Mouse (Mus musculus) lung, embryonic 14.5 days (tissue): ENCODE measurements around the gene Stx3. TPM values are rescaled to one million over a fixed set of nuclear protein-coding genes. Genes with fewer than 3 reads are reported as not detected.

Experiments
- ATAC-seq: fragments of 200-750 bp; cut with Nextera tagmentation; 2 replicates; pipeline ENCODE4 v1.8.0; 2017; ENCODE audit warnings: mild to moderate bottlenecking, moderate TSS enrichment, moderate library complexity; ENCODE audit not compliant: insufficient read depth
- DNase-seq: peaks from one replicate; pipeline ENCODE4 v3.0.0-alpha.2; 2015
- H3K27ac ChIP-seq: fragments of 300-500 bp; sonication (generic); 2 replicates; pipeline ENCODE4 v1.5.1; 2014; ENCODE audit warnings: low read depth, mild to moderate bottlenecking, moderate library complexity
- H3K27me3 ChIP-seq: fragments of 300-500 bp; sonication (generic); 2 replicates; pipeline ENCODE4 v1.6.1; 2014; ENCODE audit warnings: low read length, control low read depth; ENCODE audit not compliant: insufficient read depth
- H3K36me3 ChIP-seq: fragments of 300-500 bp; sonication (generic); 2 replicates; pipeline ENCODE4 v1.6.1; 2014; ENCODE audit warnings: control low read depth; ENCODE audit not compliant: insufficient read depth
- H3K4me1 ChIP-seq: fragments of 300-500 bp; sonication (generic); 2 replicates; pipeline ENCODE4 v1.6.1; 2014; ENCODE audit warnings: antibody characterized with exemption, control low read depth; ENCODE audit not compliant: insufficient read depth
- H3K4me2 ChIP-seq: fragments of 300-500 bp; sonication (generic); 2 replicates; pipeline ENCODE4 v1.6.1; 2014; ENCODE audit warnings: mild to moderate bottlenecking
- H3K4me3 ChIP-seq: fragments of 300-500 bp; sonication (generic); 2 replicates; pipeline ENCODE4 v1.5.1; 2014; ENCODE audit warnings: low read depth, low read length
- H3K9ac ChIP-seq: fragments of 300-500 bp; sonication (generic); 2 replicates; pipeline ENCODE4 v1.6.1; 2014
- H3K9me3 ChIP-seq: fragments of 300-500 bp; sonication (generic); 2 replicates; pipeline ENCODE4 v1.6.1; 2016; ENCODE audit warnings: low read depth, low read length, control low read depth
- CTCF ChIP-seq: IDR thresholded peaks from 2 replicates; pipeline ENCODE4 v1.5.1; 2016; ENCODE audit warnings: antibody characterized with exemption, low read depth
- WGBS: fragments of 180-500 bp; shearing (Covaris S2); extraction: QIAGEN DNeasy Blood & Tissue Kit; methylation state at CpG from one replicate; pipeline ENCODE4 v1.1.7; 2014; 5-methylcytosine and 5-hydroxymethylcytosine counted together
- polyA plus RNA-seq: library from polyadenylated mRNA; unstranded; fragments of >200 nt; fragmentation: Nextera tagmentation; extraction: Ambion mirVana; gene quantifications from 2 replicates; pipeline ENCODE4 v1.2.1, GENCODE M21; 2014

Stx3 gene
- polyA plus RNA-seq, 1 experiment from 2014 or later = 17.2 TPM

DNA sequence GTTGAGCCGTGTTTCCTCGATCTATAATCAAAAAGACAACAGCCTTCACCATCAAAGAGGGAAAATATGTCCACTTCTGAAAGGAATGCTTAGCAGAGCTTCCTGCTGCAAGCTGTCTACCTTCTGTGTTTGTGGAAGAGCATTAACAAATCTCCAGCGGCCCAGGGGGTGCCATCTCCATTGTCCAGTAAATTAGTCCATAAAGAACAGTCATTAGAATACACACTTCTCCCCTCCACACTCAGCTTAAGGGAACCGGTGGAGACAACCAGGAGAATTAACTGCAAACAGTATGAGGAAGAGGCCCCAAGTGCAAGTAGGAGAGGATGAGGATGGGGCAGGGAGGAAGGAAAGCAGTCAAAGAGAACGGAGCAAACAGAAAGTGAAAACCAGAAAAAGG lies 27.4 kb downstream of the Stx3 start:
- ATAC-seq (no peak), DNase-seq (no peak)
- Histone ChIP-seq H3K9me3 (no peaks in the 10 kb centered on the region), H3K36me3 (0 out of 2 replicates have a peak, but pooled peaks cover 7% of the 10 kb centered on the region), H3K27ac (no peak overlapping the region), H3K27me3 (no peaks in the 10 kb centered on the region), H3K4me2 (no peak overlapping the region), H3K4me3 (no peak overlapping the region), H3K4me1 (no peaks in the 10 kb centered on the region), H3K9ac (no peak overlapping the region)
- WGBS = 69% methylated on average over 5 of the region's 5 CpGs
- TF ChIP-seq CTCF = no peak

DNA sequence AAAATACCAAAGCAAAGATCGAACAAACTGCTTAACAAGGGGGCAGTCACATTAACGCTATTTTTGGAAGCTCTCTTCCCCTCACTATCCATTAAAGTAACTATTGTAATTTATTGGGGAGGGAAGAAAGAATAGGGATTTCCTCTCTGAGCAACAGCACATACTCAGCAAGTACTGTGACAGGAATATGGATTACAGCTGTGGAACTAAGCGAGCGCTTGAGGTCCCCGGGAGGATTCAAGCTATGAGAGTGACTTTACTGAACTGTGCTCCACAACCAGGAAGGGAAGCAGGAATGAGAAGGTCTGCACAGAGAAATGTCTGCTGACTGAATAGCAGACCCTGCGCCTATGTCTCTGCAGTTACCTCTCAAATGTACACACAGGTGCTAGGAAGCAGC lies 30.3 kb downstream of the Stx3 start:
- Histone ChIP-seq H3K9ac (no peak overlapping the region), H3K27me3 (no peaks in the 10 kb centered on the region), H3K36me3 (0 out of 2 replicates have a peak, but pooled peaks cover 7% of the 10 kb centered on the region), H3K4me2 (no peak overlapping the region), H3K4me3 (no peak overlapping the region), H3K27ac (no peak overlapping the region), H3K4me1 (no peaks in the 10 kb centered on the region), H3K9me3 (no peaks in the 10 kb centered on the region)
- DNase-seq (no peak), ATAC-seq (no peak)
- no peak for TF ChIP-seq CTCF
- WGBS = 77% methylated on average over 6 of the region's 6 CpGs

DNA sequence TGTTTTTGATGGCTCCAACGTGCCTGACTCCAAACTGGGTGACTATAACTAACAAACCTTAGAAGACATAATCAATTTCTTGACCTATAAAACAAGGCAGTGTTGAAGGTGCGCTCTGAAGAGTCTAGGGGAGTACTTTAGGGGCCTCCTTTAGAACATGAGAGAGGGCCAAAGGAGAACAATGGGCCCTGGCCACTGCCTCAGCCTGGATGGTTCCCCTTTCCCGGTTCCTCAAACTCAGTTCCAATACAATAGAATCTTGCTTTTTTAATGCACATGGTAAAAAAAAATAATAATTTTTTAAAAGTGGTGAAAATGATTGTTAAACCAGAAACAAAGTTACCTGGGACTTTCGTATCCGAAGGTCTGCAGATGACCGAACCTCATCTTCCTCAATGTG lies 31.4 kb downstream of the Stx3 start:
- DNase-seq (no peak), ATAC-seq (no peak)
- Histone ChIP-seq H3K27me3 (no peaks in the 10 kb centered on the region), H3K27ac (no peak overlapping the region), H3K36me3 (0 out of 2 replicates have a peak, but pooled peaks cover 7% of the 10 kb centered on the region), H3K4me2 (no peak overlapping the region), H3K9ac (no peak overlapping the region), H3K9me3 (no peaks in the 10 kb centered on the region), H3K4me3 (no peak overlapping the region), H3K4me1 (no peaks in the 10 kb centered on the region)
- no peak for TF ChIP-seq CTCF
- WGBS = 91% methylated on average over 6 of the region's 6 CpGs

DNA sequence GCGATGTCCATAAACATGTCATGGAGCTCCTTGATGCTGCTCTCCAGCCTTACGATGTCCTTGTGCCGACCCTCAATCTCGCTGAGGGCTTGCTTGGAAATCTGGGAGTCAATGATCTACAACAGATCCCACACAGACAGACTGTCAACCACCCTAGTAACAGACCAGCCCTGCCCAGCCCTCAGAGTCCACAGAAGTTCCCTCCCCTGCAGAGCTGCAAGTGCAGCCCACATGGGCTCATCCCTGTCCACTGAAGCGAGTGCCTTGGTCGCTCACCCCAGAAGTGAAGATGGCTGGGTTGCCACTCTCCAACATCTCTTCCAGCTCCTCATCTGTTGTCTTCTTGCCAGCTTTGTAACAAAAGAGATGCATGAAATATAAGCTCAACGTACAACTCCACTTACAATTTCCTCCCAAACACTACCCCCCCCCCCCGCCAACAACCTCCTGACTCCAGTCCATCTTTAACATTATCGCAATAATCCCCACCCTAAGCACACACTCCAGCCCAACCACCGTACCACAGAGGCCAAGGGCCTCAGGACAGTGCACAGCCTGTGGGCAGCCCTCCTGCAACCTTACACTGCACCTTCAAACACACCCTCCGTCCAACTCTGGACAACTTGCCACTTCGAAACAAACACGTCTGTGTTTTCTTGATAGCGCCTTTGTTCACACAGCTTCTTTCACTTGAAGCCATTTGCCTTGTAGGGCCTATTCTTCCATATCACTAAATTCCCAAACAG lies 33.6 kb downstream of the Stx3 start:
- Histone ChIP-seq H3K27ac (no peak overlapping the region), H3K9me3 (no peaks in the 10 kb centered on the region), H3K36me3 (0 out of 2 replicates have a peak, but pooled peaks cover 7% of the 10 kb centered on the region), H3K27me3 (no peaks in the 10 kb centered on the region), H3K4me2 (no peak overlapping the region), H3K4me3 (no peak overlapping the region), H3K4me1 (no peaks in the 10 kb centered on the region), H3K9ac (no peak overlapping the region)
- 88% methylated on average over 14 of the region's 14 CpGs for WGBS
- no peak for ATAC-seq
- no peak for DNase-seq
- TF ChIP-seq CTCF = no peak

DNA sequence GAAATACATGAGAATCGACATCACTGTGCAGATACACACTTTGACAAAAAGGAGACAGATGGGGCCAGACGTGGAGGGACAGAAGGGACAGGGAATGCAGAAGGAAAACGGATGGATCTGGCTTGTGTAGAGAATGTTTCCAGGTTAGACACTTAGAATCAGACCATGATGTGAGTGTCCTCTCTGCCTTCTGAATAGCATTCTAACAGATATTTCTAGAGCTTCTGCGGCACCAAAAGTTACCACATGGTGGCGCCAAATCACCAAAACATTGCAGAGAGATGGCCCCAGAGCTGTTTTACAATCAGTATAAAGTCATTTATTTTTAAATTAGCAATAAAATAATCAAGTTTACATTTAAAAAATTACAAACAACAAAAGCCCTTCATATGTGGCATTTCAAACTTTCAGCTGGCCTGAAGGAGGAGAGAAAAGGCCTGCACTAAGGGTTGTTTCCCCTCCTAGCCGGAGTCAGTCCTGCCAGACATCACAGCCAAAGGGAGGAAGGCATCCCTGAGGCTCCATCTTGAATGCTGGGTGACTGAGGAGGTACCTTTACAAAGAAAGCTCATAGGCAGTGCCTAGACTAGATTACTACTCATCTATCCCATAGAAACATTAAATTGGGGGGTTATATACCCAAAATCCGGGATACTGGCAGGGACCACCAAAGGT lies 41.9 kb downstream of the Stx3 start:
- 57% methylated on average over 7 of the region's 7 CpGs for WGBS
- Histone ChIP-seq H3K27me3 (no peaks in the 10 kb centered on the region), H3K4me1 (no peaks in the 10 kb centered on the region), H3K36me3 (peaks cover 29% of the 10 kb centered on the region), H3K9me3 (no peaks in the 10 kb centered on the region), H3K9ac (no peak overlapping the region), H3K27ac (no peak overlapping the region), H3K4me3 (no peak overlapping the region), H3K4me2 (no peak overlapping the region)
- DNase-seq = peak; percentile 87
- TF ChIP-seq CTCF = peak; percentile 69
- ATAC-seq = no peak

DNA sequence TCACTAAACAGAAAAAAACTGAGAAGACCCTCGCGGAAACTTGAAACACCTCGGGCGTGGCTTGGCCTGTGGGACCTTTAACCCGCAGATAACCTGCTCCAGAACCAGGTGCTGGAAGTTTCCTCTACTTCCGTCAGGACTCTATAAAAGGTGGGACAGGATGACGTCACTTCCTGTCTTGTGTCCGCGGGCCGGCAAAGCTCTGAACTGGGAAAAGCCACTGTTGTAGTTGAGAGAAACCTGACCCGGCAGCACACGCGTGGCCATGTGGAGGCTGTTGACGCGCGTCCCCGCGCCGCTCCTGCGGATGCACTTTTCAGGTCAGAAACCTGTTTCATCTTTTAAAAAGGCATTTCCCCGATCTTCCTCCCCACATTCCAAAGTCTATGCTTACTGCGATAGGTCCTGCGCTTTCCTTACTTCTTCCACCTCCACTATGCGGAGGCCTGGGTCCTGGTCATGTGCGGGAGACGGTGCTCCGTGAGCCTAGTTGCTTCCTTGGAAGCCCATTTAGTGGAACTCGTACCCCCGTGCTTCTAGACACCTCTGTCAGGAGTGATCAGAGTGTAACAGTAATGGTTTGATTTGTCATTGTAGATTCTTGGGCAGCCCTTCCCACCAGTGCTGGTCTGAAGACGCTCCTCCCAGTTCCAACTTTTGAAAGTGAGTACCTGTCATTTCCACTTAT lies 48.9 kb downstream of the Stx3 start, which contains the start of gene Mrpl16:
Mrpl16 (plus strand) TSS at position 187 of the 688 bp plus-strand sequence.
- H3K27me3 ChIP-seq = no peaks in the 10 kb centered on the region
- no peaks in the 10 kb centered on the region for H3K9me3 ChIP-seq
- no peak for TF ChIP-seq CTCF
- H3K27ac ChIP-seq = peak within 1 kb of the TSS; percentile 43
- peak within 1 kb of the TSS; percentile 64 for H3K9ac ChIP-seq
- under 1% methylated on average over 30 of the region's 30 CpGs for WGBS
- peaks cover 20% of the 10 kb centered on the region for H3K36me3 ChIP-seq
- ATAC-seq = peak; percentile 91
- peak; percentile 97 for DNase-seq
- peak within 1 kb of the TSS; percentile 63 for H3K4me2 ChIP-seq
- peak within 1 kb of the TSS; percentile 55 for H3K4me3 ChIP-seq
- H3K4me1 ChIP-seq = no peaks in the 10 kb centered on the region
